Comparison of ENCODE assay signal across 23 mouse cellular contexts in genomic region chr17:37084632-37085031, GRCm38 (mm10). TPM values are rescaled to one million over a fixed set of nuclear protein-coding genes. Genes with fewer than 3 reads are reported as not detected.
DNase-seq lines count a peak whose midpoint lies in the region; ATAC-seq and TF ChIP-seq lines count a peak whose summit lies in the region.
"Had no signal": no experiment of that assay in that cellular context is flagged by ENCODE, and none has a peak within 500 bp of the region (broad histone marks: within the 10 kb centered on the region; RNA-seq: fewer than 3 reads in every experiment).

No protein-coding gene starts in this region.

- in situ Hi-C loops in Patski (cut with MboI; ENCODE audit: low pct_unique_long_range_greater_than_20kb) = loop anchor here (5.0 kb wide), 1 partner anchor 118 kb away; the partner anchor contains the start of gene Olfr94

- POLR2A ChIA-PET in Patski (lab: Charles Lee) = no interaction called here

- 71% methylated on average over 5 of the region's 5 CpGs for WGBS in forebrain, postnatal 0 days
- WGBS in forebrain, embryonic 16.5 days = 67% methylated on average over 5 of the region's 5 CpGs
- 42% methylated on average over 5 of the region's 5 CpGs for WGBS in liver, embryonic 14.5 days (ENCODE audit: insufficient replicate concordance)
- 49% methylated on average over 5 of the region's 5 CpGs for WGBS in liver, embryonic 12.5 days (ENCODE audit: insufficient replicate concordance)
- WGBS in stomach, postnatal 0 days = 71% methylated on average over 5 of the region's 5 CpGs
- 72% methylated on average over 5 of the region's 5 CpGs for WGBS in limb, embryonic 10.5 days

- no peak overlapping the region for H3K4me3 ChIP-seq in forebrain, postnatal 0 days (ENCODE audit: low read depth, low read length)
- no peak overlapping the region for H3K4me3 ChIP-seq in forebrain, embryonic 16.5 days (replicated peaks; ENCODE audit: low read length)
- H3K4me3 ChIP-seq in liver, embryonic 14.5 days (ENCODE audit: insufficient read depth in 1 of 2, low read depth in 2 of 2, low read length in 2 of 2) = no peak overlapping the region
- H3K4me3 ChIP-seq in liver, embryonic 12.5 days = no peak overlapping the region
- no peak overlapping the region for H3K4me3 ChIP-seq in stomach, postnatal 0 days (ENCODE audit: low read depth, low read length)
- H3K4me3 ChIP-seq in limb, embryonic 10.5 days = no peak overlapping the region
- H3K4me3 ChIP-seq: embryonic facial prominence, embryonic 12.5 days; heart, embryonic 13.5 days; limb, embryonic 12.5 days had no signal

- H3K27me3 ChIP-seq in forebrain, postnatal 0 days (ENCODE audit: insufficient read depth, low read length) = no peaks in the 10 kb centered on the region
- no peaks in the 10 kb centered on the region for H3K27me3 ChIP-seq in forebrain, embryonic 16.5 days (replicated peaks; ENCODE audit: control insufficient read depth, insufficient read depth, low read length)
- no peaks in the 10 kb centered on the region for H3K27me3 ChIP-seq in liver, embryonic 14.5 days (ENCODE audit: control insufficient read depth, insufficient read depth, low read length)
- H3K27me3 ChIP-seq in liver, embryonic 12.5 days (replicated peaks) = no peaks in the 10 kb centered on the region
- peaks cover 16% of the 10 kb centered on the region for H3K27me3 ChIP-seq in Patski
- H3K27me3 ChIP-seq in stomach, postnatal 0 days (ENCODE audit: control insufficient read depth, insufficient read depth, low read length) = no peaks in the 10 kb centered on the region
- H3K27me3 ChIP-seq in limb, embryonic 10.5 days (ENCODE audit: low read depth, poor library complexity, severe bottlenecking) = no peaks in the 10 kb centered on the region
- H3K27me3 ChIP-seq: embryonic facial prominence, embryonic 12.5 days; heart, embryonic 13.5 days; limb, embryonic 12.5 days had no signal

- no peak for ATAC-seq in forebrain, postnatal 0 days
- no peak for ATAC-seq in forebrain, embryonic 16.5 days
- no peak for ATAC-seq in liver, embryonic 14.5 days (ENCODE audit: insufficient read depth)
- ATAC-seq in liver, embryonic 12.5 days = no peak
- ATAC-seq in Patski = no peak
- no peak for ATAC-seq in stomach, postnatal 0 days (ENCODE audit: low FRiP score, low TSS enrichment)
- no peak for ATAC-seq in megakaryocyte progenitor cell, adult 5-6 weeks (replicated peaks; ENCODE audit: poor library complexity)

- H3K4me1 ChIP-seq in forebrain, postnatal 0 days (ENCODE audit: insufficient read depth) = 0 out of 2 replicates have a peak, but pooled peaks cover under 1% of the 10 kb centered on the region
- peaks cover 4% of the 10 kb centered on the region for H3K4me1 ChIP-seq in forebrain, embryonic 16.5 days (replicated peaks; ENCODE audit: control insufficient read depth, insufficient read depth, low read length)
- no peaks in the 10 kb centered on the region for H3K4me1 ChIP-seq in liver, embryonic 14.5 days (replicated peaks; ENCODE audit: control insufficient read depth in 2 of 2, insufficient read depth in 2 of 2, low read length in 1 of 2)
- no peaks in the 10 kb centered on the region for H3K4me1 ChIP-seq in liver, embryonic 12.5 days
- H3K4me1 ChIP-seq in stomach, postnatal 0 days (replicated peaks; ENCODE audit: control insufficient read depth, insufficient read depth) = no peaks in the 10 kb centered on the region
- no peaks in the 10 kb centered on the region for H3K4me1 ChIP-seq in limb, embryonic 10.5 days
- H3K4me1 ChIP-seq: embryonic facial prominence, embryonic 12.5 days; limb, embryonic 12.5 days had no signal

- CTCF ChIA-PET in Patski (lab: Charles Lee) = interaction anchor here (1.9 to 5.4 kb wide), 3 partner anchors 22 to 119 kb away, joined by 5 to 53 read pairs (median 9); partner anchors contain the start of gene Olfr94

- peak; percentile 60 for TF ChIP-seq CTCF in forebrain, postnatal 0 days (IDR thresholded peaks at IDR 0.05; ENCODE audit: low read depth)
- peak; percentile 9; the same call in 1 of the 2 replicates for TF ChIP-seq CTCF in liver, embryonic 14.5 days (IDR thresholded peaks at IDR 0.05; ENCODE audit: low read depth)
- peak; percentile 48 for TF ChIP-seq CTCF in Patski (IDR thresholded peaks at IDR 0.05)
- TF ChIP-seq CTCF in stomach, postnatal 0 days (IDR thresholded peaks at IDR 0.05; ENCODE audit: low read depth) = peak; percentile 61

- H3K36me3 ChIP-seq in forebrain, postnatal 0 days (ENCODE audit: insufficient read depth) = no peaks in the 10 kb centered on the region
- no peaks in the 10 kb centered on the region for H3K36me3 ChIP-seq in forebrain, embryonic 16.5 days (ENCODE audit: control insufficient read depth, insufficient read depth)
- H3K36me3 ChIP-seq in liver, embryonic 14.5 days (replicated peaks; ENCODE audit: control insufficient read depth, insufficient read depth, low read depth) = no peaks in the 10 kb centered on the region
- H3K36me3 ChIP-seq in liver, embryonic 12.5 days = no peaks in the 10 kb centered on the region
- no peaks in the 10 kb centered on the region for H3K36me3 ChIP-seq in stomach, postnatal 0 days (ENCODE audit: control insufficient read depth, insufficient read depth, low read length)
- no peaks in the 10 kb centered on the region for H3K36me3 ChIP-seq in limb, embryonic 10.5 days
- H3K36me3 ChIP-seq: embryonic facial prominence, embryonic 12.5 days; heart, embryonic 13.5 days; limb, embryonic 12.5 days had no signal

- no peak overlapping the region for H3K4me2 ChIP-seq in forebrain, postnatal 0 days (ENCODE audit: low read depth)
- H3K4me2 ChIP-seq in forebrain, embryonic 16.5 days (ENCODE audit: low read length) = no peak overlapping the region
- no peak overlapping the region for H3K4me2 ChIP-seq in liver, embryonic 14.5 days (ENCODE audit: low read depth)
- no peak overlapping the region for H3K4me2 ChIP-seq in liver, embryonic 12.5 days
- H3K4me2 ChIP-seq in stomach, postnatal 0 days (replicated peaks; ENCODE audit: low read depth) = no peak overlapping the region
- H3K4me2 ChIP-seq: embryonic facial prominence, embryonic 12.5 days; heart, embryonic 13.5 days; limb, embryonic 12.5 days had no signal

- TF ChIP-seq EP300 in liver, embryonic 14.5 days (IDR thresholded peaks at IDR 0.05; ENCODE audit: low read depth) = no peak
- TF ChIP-seq EP300 in stomach, postnatal 0 days (optimal IDR thresholded peaks at IDR 0.05) = no peak

- no peak overlapping the region for H3K27ac ChIP-seq in forebrain, postnatal 0 days (ENCODE audit: low read depth, low read length)
- H3K27ac ChIP-seq in forebrain, embryonic 16.5 days (ENCODE audit: low read length) = no peak overlapping the region
- H3K27ac ChIP-seq in liver, embryonic 14.5 days = no peak overlapping the region
- H3K27ac ChIP-seq in liver, embryonic 12.5 days = no peak overlapping the region
- no peak overlapping the region for H3K27ac ChIP-seq in stomach, postnatal 0 days (replicated peaks)
- no peak overlapping the region for H3K27ac ChIP-seq in limb, embryonic 10.5 days
- H3K27ac ChIP-seq: embryonic facial prominence, embryonic 12.5 days; heart, embryonic 13.5 days; limb, embryonic 12.5 days; macrophage had no signal

- DNase-seq in forebrain, postnatal 0 days = no peak
- no peak for DNase-seq in liver, embryonic 14.5 days (ENCODE audit: low read depth in 3 of 3, low spot score in 3 of 3)
- DNase-seq in Patski (ENCODE audit: low read depth, low spot score) = no peak
- no peak for DNase-seq in stomach, postnatal 0 days (ENCODE audit: low spot score)
- DNase-seq in limb, embryonic 10.5 days (ENCODE audit: low spot score) = no peak
- DNase-seq: B cell, adult 2 months; cerebellum, postnatal 14 days; kidney, adult 11 months; kidney, postnatal 4 days; midbrain, embryonic 14.5 days; right cerebral cortex, postnatal 25 days had no signal

- H3K9me3 ChIP-seq in forebrain, postnatal 0 days (ENCODE audit: low read length) = no peaks in the 10 kb centered on the region
- H3K9me3 ChIP-seq in forebrain, embryonic 16.5 days (ENCODE audit: control insufficient read depth, low read length) = no peaks in the 10 kb centered on the region
- no peaks in the 10 kb centered on the region for H3K9me3 ChIP-seq in liver, embryonic 14.5 days (ENCODE audit: control insufficient read depth, low read length)
- H3K9me3 ChIP-seq in liver, embryonic 12.5 days (replicated peaks) = no peaks in the 10 kb centered on the region
- H3K9me3 ChIP-seq in stomach, postnatal 0 days (ENCODE audit: control insufficient read depth, low read length) = no peaks in the 10 kb centered on the region
- H3K9me3 ChIP-seq in limb, embryonic 10.5 days (replicated peaks) = no peaks in the 10 kb centered on the region
- H3K9me3 ChIP-seq: embryonic facial prominence, embryonic 12.5 days; heart, embryonic 13.5 days; limb, embryonic 12.5 days had no signal

- H3K9ac ChIP-seq in forebrain, postnatal 0 days = no peak overlapping the region
- no peak overlapping the region for H3K9ac ChIP-seq in forebrain, embryonic 16.5 days (replicated peaks; ENCODE audit: low read depth, low read length)
- no peak overlapping the region for H3K9ac ChIP-seq in liver, embryonic 14.5 days (replicated peaks)
- no peak overlapping the region for H3K9ac ChIP-seq in liver, embryonic 12.5 days
- no peak overlapping the region for H3K9ac ChIP-seq in stomach, postnatal 0 days (ENCODE audit: low read length)
- H3K9ac ChIP-seq: embryonic facial prominence, embryonic 12.5 days; heart, embryonic 13.5 days; limb, embryonic 12.5 days had no signal

RNA-seq across cellular contexts. Expression of gene Olfr90, which starts 3.7 kb away (rescaled TPM):
- total RNA-seq in forebrain, postnatal 0 days (2014; rRNA removed) = not detected in 2 replicates
- not detected in 2 replicates for polyA plus RNA-seq in forebrain, postnatal 0 days (2015; fragmentation: Nextera tagmentation; extraction: Ambion mirVana)
- not detected in 2 replicates for polyA plus RNA-seq in forebrain, embryonic 16.5 days (2015; fragmentation: Nextera tagmentation; extraction: Ambion mirVana)
- not detected in 2 replicates for polyA plus RNA-seq in liver, embryonic 14.5 days (2012; rRNA removed)
- not detected in 2 replicates for polyA plus RNA-seq in liver, embryonic 14.5 days (2014; fragmentation: Nextera tagmentation; extraction: Ambion mirVana)
- not detected in 2 replicates for polyA plus RNA-seq in liver, embryonic 12.5 days (2016; fragmentation: Nextera tagmentation; extraction: Ambion mirVana)
- polyA plus RNA-seq in Patski (2021) = not detected
- not detected in 2 replicates for polyA plus RNA-seq in stomach, postnatal 0 days (2015; fragmentation: Nextera tagmentation; extraction: Ambion mirVana)
- not detected in 2 replicates for total RNA-seq in megakaryocyte progenitor cell, adult 5-6 weeks (2015)
- not detected in 2 replicates for total RNA-seq in megakaryocyte progenitor cell, adult 5-6 weeks (2017)
- 0.06 TPM in 1 of 2 replicates, not detected in the other for polyA plus RNA-seq in limb, embryonic 10.5 days (2016; fragmentation: Nextera tagmentation; extraction: Ambion mirVana)
- total RNA-seq: gastrocnemius, postnatal 4 days had no signal
- polyA plus RNA-seq: embryonic facial prominence, embryonic 12.5 days; heart, embryonic 13.5 days; hindbrain, embryonic 11.5 days; liver, embryonic 16.5 days; macrophage; midbrain, embryonic 14.5 days; neural tube, embryonic 11.5 days had no signal

RNA-seq across cellular contexts. Expression of gene Olfr91, which starts 13.4 kb away (rescaled TPM):
- total RNA-seq in forebrain, postnatal 0 days (2014; rRNA removed) = not detected in 2 replicates
- polyA plus RNA-seq in forebrain, postnatal 0 days (2015; fragmentation: Nextera tagmentation; extraction: Ambion mirVana) = not detected in 2 replicates
- polyA plus RNA-seq in forebrain, embryonic 16.5 days (2015; fragmentation: Nextera tagmentation; extraction: Ambion mirVana) = not detected in 2 replicates
- not detected in 2 replicates for polyA plus RNA-seq in liver, embryonic 14.5 days (2012; rRNA removed)
- not detected in 2 replicates for polyA plus RNA-seq in liver, embryonic 14.5 days (2014; fragmentation: Nextera tagmentation; extraction: Ambion mirVana)
- polyA plus RNA-seq in liver, embryonic 12.5 days (2016; fragmentation: Nextera tagmentation; extraction: Ambion mirVana) = not detected in 2 replicates
- polyA plus RNA-seq in Patski (2021) = not detected
- polyA plus RNA-seq in stomach, postnatal 0 days (2015; fragmentation: Nextera tagmentation; extraction: Ambion mirVana) = not detected in 2 replicates
- not detected in 2 replicates for total RNA-seq in megakaryocyte progenitor cell, adult 5-6 weeks (2015)
- total RNA-seq in megakaryocyte progenitor cell, adult 5-6 weeks (2017) = not detected in 2 replicates
- polyA plus RNA-seq in limb, embryonic 10.5 days (2016; fragmentation: Nextera tagmentation; extraction: Ambion mirVana) = 0.05 TPM in 1 of 2 replicates, not detected in the other
- total RNA-seq: gastrocnemius, postnatal 4 days; layer of hippocampus, postnatal 25 days had no signal
- polyA plus RNA-seq: embryonic facial prominence, embryonic 12.5 days; heart, embryonic 13.5 days; limb, embryonic 12.5 days; liver, embryonic 16.5 days; macrophage; midbrain, embryonic 14.5 days; neural tube, embryonic 11.5 days had no signal

RNA-seq across cellular contexts. Expression of gene Olfr92, which starts 35.3 kb away (rescaled TPM):
- total RNA-seq in forebrain, postnatal 0 days (2014; rRNA removed) = not detected in 2 replicates
- not detected in 2 replicates for polyA plus RNA-seq in forebrain, postnatal 0 days (2015; fragmentation: Nextera tagmentation; extraction: Ambion mirVana)
- not detected in 2 replicates for polyA plus RNA-seq in forebrain, embryonic 16.5 days (2015; fragmentation: Nextera tagmentation; extraction: Ambion mirVana)
- polyA plus RNA-seq in liver, embryonic 14.5 days (2012; rRNA removed) = not detected in 2 replicates
- not detected in 2 replicates for polyA plus RNA-seq in liver, embryonic 14.5 days (2014; fragmentation: Nextera tagmentation; extraction: Ambion mirVana)
- not detected in 2 replicates for polyA plus RNA-seq in liver, embryonic 12.5 days (2016; fragmentation: Nextera tagmentation; extraction: Ambion mirVana)
- polyA plus RNA-seq in Patski (2021) = not detected
- polyA plus RNA-seq in stomach, postnatal 0 days (2015; fragmentation: Nextera tagmentation; extraction: Ambion mirVana) = not detected in 2 replicates
- not detected in 2 replicates for total RNA-seq in megakaryocyte progenitor cell, adult 5-6 weeks (2015)
- total RNA-seq in megakaryocyte progenitor cell, adult 5-6 weeks (2017) = not detected in 2 replicates
- polyA plus RNA-seq in limb, embryonic 10.5 days (2016; fragmentation: Nextera tagmentation; extraction: Ambion mirVana) = not detected in 2 replicates
- total RNA-seq: gastrocnemius, postnatal 4 days; layer of hippocampus, postnatal 25 days had no signal
- polyA plus RNA-seq: embryonic facial prominence, embryonic 12.5 days; heart, embryonic 13.5 days; hindbrain, embryonic 11.5 days; limb, embryonic 12.5 days; liver, embryonic 16.5 days; macrophage; midbrain, embryonic 14.5 days; neural tube, embryonic 11.5 days had no signal

RNA-seq across cellular contexts. Expression of gene Gabbr1, which starts 38.9 kb away (rescaled TPM):
- 353 and 416 TPM in 2 replicates for total RNA-seq in forebrain, postnatal 0 days (2014; rRNA removed)
- 58.1 and 80.1 TPM in 2 replicates for polyA plus RNA-seq in forebrain, postnatal 0 days (2015; fragmentation: Nextera tagmentation; extraction: Ambion mirVana)
- 46.0 and 58.6 TPM in 2 replicates for polyA plus RNA-seq in forebrain, embryonic 16.5 days (2015; fragmentation: Nextera tagmentation; extraction: Ambion mirVana)
- 2.2 and 2.7 TPM in 2 replicates for polyA plus RNA-seq in liver, embryonic 14.5 days (2012; rRNA removed)
- polyA plus RNA-seq in liver, embryonic 14.5 days (2014; fragmentation: Nextera tagmentation; extraction: Ambion mirVana) = 0.24 and 0.30 TPM in 2 replicates
- 1.1 and 1.6 TPM in 2 replicates for polyA plus RNA-seq in liver, embryonic 12.5 days (2016; fragmentation: Nextera tagmentation; extraction: Ambion mirVana)
- polyA plus RNA-seq in Patski (2021) = 44.4 TPM
- polyA plus RNA-seq in stomach, postnatal 0 days (2015; fragmentation: Nextera tagmentation; extraction: Ambion mirVana) = 3.8 and 4.3 TPM in 2 replicates
- 2.6 and 4.3 TPM in 2 replicates for total RNA-seq in megakaryocyte progenitor cell, adult 5-6 weeks (2015)
- 0.25 and 0.91 TPM in 2 replicates for total RNA-seq in megakaryocyte progenitor cell, adult 5-6 weeks (2017)
- 6.6 and 9.0 TPM in 2 replicates for polyA plus RNA-seq in limb, embryonic 10.5 days (2016; fragmentation: Nextera tagmentation; extraction: Ambion mirVana)

Comparison
In these comparisons a context has a peak if more than half of its experiments do, and no peak if none do; other contexts are left out.
1. CTCF ChIP-seq: peak in every context shown above with its lines; median percentile 61 in stomach, postnatal 0 days; 60 in forebrain, postnatal 0 days; 48 in Patski; 9 in liver, embryonic 14.5 days.